Mouse (Mus musculus): ENCODE measurements around the gene Ppp1r8.

Ppp1r8 gene

GRCm38 (mm10) chr4:132842970-132843704 is at the start of gene Ppp1r8:
Gene Ppp1r8 (minus strand): TSS chr4:132843169.
- DNase-seq (ENCODE audit: low spot score): peak; percentile 88

DNA sequence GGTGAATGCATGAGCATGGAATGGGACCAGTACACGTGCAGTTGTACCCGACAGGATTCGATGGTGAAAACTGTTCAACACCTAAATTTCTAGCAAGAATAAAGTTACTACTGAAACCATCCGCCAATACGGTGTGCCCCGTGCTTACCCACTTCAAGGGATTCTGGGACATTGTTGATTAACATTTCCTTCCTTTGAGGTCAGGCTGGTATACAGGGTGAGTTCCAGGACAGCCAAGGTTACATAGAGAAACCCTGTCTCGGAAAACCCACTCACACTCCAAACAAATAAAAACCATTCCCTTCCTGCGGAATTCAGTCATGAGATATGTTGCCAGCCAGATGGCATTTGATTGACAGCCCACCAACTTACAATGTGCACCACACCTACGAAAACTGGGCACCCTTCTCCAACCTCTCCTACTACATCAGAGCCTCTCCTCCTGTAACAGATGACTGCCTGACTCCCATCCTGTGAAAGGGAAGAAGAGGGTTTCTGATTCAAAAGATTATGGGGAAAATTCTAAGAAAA is 41.9 kb upstream of the Ppp1r8 start:
- DNase-seq (ENCODE audit: low spot score): no peak

DNA sequence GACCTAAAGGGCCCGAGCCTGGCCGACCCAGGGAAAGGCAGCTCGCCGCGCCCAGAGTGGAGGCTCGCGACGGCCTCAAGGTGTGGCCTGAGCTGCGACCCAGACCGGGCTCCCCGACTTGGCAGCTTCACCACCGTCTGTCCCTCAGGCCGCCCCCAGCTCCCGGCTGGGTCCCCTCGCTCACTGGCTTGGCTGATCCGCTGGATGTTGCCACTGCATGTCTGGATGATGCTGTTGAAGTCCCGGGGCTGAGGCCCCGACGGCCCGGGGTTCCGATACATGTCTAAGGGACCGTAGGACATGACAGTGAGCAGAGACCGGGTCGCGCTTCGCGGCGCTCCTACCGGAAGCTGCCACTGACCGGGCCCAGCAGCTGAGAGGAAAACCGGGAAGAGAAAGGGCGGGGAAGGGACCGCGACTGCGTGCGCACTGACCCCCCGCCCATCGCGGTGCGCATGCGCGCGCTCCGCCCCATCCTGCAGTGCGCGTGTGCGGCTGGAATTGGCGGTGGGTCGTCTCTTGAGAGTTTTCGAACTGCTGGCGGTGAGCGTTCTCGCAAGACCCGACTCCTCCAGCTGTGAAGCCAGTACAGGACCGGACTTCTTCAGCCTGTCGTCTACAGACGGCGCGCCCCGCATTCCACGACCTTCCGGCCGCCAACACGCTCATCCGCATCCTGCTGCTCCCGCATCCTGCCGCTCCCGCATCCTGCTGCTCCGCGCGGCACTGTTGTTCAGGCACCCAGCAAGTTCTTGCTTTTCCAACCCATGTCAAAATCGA is 41.3 kb upstream of the Ppp1r8 start, which contains the start of gene Stx12:
Gene Stx12 (minus strand): TSS at position 446 of the 780 bp plus-strand sequence.
- DNase-seq (ENCODE audit: low spot score): peak; percentile 91

GRCm38 (mm10) chr4:132883561-132884063 is 40.6 kb upstream of the Ppp1r8 start:
- DNase-seq (ENCODE audit: low spot score): no peak

DNA sequence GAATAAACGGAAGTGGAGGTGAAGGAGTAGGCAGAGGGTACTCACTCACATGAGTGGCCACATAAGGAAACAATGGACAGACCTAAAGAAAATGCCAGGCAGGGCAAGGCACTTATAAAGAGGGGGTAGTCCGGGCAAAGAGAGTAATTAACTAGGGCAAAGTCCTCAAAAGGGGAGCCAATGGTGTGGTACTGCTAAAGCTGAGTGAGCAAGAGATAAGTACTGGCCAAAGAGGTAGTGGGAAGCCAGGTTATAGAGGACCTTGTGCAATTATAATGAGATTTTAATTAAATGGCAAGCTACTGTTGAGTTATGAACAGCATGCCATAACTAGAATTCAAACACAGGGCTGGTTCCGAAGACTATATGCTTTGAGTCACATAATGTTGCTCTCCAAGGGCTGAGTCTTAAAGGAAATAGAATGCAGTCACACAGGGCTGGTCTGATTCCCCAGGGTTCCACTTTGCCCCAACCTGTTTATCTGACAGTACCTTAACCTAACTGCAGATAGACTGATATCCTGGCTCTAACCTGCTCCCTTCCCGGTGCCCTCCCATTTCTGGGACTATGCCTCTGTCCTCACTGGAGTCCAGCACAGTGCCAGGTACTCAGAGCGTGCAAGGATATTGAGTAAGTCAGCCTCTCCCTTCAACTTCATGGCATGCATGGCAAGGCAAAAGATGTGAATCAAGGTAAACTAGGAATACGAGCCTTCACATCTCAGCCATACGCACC is 31.6 kb upstream of the Ppp1r8 start:
- DNase-seq (ENCODE audit: low spot score): no peak

DNA sequence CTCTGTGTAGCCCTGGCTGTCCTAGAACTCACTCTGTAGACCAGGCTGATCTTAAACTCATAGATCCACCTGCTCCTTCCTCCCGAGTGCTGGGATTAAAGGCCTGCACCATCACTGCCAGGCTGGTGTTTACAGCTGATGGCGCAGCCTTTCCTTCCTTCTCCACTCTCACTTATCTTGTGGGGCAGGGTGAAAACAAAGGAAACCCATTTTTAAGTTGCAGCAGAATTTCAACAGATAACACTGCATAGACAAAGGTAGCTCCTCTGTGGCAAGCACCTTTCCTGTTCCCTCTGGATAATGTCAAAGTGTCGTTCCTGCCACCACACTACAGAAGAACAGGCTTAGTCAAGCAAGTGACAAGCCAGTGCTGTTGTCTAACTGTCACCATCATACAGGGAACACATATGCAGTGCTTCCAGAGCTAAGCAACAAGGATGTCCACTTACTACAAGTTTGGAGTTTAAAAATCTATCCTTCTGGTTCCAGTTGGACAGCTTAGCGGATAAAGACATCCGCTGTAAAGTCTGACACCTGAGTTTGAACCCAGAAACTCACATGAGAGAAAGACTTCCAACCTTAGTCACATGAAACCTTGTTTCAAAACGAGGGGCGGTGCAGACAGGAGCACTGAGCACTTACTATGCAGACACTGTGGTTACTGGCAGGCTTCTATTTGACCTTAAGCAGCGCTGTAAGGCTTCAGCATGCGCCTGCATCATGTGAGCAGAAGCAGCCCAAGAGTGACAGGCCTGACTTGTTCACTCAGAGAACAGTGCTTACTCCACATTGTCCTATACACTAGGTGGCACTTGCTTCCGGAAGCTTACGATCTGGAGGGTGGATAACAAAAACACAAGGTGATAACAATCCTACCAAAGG is 30.8 kb upstream of the Ppp1r8 start:
- no peak for DNase-seq (ENCODE audit: low spot score)

DNA sequence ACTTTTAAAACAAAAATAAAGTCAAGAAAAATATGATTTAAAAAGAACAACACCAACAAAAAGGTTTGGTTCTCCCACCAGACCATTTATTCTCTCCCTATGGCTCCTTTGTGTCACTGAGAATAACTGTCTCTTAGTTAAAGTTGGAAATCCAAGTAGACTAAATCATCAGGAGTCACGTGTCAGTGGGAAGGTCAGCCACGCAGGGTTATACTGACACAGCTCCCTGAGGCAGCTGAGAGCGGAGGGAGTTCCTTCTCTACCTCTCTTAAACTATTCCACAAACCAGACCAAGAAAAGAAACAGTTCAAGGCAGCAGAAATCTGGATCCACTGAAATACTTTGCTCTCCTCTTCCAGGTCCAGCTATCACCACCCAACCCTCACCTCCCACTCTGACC is 28.1 kb upstream of the Ppp1r8 start:
- no peak for DNase-seq (ENCODE audit: low spot score)

GRCm38 (mm10) chr4:132864856-132865255 is 21.9 kb upstream of the Ppp1r8 start:
- DNase-seq (ENCODE audit: low spot score): no peak

DNA sequence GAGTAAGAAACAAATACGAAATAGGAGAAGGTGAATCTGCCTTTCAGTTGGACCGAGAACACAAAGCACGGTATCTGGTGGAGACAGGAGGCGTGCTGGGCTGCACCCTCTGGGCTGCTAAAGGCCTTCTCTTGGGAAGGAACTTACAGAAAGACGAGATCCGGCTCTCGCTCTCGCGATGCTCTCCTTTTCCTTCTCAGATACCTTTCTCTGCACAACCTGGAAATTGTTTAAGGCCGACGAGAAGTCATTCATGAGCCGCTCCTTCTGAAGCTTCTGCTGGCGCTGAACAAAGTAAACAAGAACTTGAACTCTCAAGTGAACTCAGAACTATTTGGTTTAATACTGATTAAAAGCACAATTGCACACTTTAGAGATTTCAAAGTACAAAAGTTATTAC is 20.0 kb upstream of the Ppp1r8 start:
- DNase-seq (ENCODE audit: low spot score): no peak

GRCm38 (mm10) chr4:132860880-132861279 is 17.9 kb upstream of the Ppp1r8 start:
- no peak for DNase-seq (ENCODE audit: low spot score)

- no peak for DNase-seq (ENCODE audit: low spot score)
These were observed 719 bp upstream of the Ppp1r8 start for GRCm38 (mm10) chr4:132843705-132844071.

GRCm38 (mm10) chr4:132842281-132842906 is 575 bp downstream of the Ppp1r8 start:
- DNase-seq (ENCODE audit: low spot score): peak; percentile 18

DNA sequence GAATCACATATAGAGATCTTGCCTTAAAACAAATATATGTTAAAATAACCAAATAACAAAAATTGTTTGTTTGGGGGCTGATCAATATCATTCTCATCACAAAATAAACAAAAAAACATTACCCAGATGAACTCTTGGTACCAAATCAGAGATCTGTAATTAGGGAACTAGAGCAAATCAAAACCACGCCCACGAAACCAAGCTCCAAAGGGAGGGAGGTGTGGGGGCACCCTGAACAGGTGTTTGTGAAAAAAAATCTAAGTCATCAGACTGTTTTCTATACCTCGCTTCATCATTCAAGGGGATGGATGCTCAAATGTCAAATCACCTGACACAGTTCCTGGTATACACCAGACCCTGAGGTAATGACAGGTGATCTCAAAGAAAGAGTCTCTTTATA is 1.5 kb downstream of the Ppp1r8 start:
- no peak for DNase-seq (ENCODE audit: low spot score)

DNA sequence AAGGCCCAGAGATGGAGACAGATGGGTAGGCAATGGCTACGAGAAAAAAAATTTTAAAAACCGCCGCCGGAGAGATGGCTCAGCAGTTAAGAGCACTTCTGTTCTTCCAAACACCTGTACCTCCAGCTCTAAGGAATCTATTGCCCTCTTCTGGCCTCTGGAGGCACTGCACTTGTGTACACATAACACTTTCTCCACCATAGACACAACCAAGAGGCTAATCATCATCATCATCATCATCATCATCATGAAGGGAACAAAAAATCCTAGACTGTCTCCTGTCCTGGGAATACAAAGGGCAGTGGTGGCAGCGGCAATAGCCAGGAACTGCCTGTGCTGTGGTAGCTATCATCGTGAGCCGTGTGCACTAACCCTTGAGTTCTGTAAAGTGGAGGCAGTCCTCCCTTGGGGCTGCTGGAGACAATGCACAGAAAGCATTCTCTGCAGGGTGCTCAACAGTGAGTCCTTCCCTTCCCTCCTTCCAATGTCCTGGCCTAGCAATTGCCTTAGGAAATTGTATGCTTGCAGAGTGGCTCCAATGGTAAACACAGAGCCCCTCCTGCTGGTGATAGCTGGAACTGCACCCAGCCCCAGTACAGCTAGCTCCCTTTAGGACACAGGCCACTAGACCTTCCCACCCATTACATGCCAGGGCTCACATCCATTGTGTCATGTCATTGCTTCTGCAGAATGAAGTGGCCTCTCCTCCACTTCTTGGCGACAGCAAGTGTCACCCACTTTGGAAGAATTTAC is 19.2 kb downstream of the Ppp1r8 start:
- DNase-seq (ENCODE audit: low spot score): peak; percentile 69

GRCm38 (mm10) chr4:132818442-132818841 is 24.5 kb downstream of the Ppp1r8 start:
- no peak for DNase-seq (ENCODE audit: low spot score)

- no peak for DNase-seq (ENCODE audit: low spot score)
These were observed 26.1 kb downstream of the Ppp1r8 start for GRCm38 (mm10) chr4:132816855-132817254.

GRCm38 (mm10) chr4:132816404-132816803 is 26.6 kb downstream of the Ppp1r8 start:
- DNase-seq (ENCODE audit: low spot score): no peak

DNA sequence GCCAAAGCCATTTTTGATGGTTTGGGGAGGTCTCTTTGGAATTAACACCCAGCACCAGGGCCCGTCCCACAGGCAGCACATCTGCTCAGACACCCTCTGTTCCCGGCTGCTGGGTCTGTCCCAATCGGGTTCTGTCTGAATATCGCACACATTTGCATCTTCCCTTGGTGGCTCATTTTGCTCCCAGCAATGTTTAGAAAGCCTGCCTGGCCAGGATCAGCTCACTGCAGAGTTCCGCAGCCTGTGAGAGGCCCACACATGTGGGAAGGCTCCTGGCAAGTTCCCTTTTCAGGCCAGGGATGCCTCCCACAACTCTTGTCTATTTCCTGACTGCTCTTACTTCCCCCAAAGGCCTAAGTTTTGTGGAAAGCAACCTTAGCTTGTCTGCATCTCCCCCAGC is 33.3 kb downstream of the Ppp1r8 start:
- no peak for DNase-seq (ENCODE audit: low spot score)

DNA sequence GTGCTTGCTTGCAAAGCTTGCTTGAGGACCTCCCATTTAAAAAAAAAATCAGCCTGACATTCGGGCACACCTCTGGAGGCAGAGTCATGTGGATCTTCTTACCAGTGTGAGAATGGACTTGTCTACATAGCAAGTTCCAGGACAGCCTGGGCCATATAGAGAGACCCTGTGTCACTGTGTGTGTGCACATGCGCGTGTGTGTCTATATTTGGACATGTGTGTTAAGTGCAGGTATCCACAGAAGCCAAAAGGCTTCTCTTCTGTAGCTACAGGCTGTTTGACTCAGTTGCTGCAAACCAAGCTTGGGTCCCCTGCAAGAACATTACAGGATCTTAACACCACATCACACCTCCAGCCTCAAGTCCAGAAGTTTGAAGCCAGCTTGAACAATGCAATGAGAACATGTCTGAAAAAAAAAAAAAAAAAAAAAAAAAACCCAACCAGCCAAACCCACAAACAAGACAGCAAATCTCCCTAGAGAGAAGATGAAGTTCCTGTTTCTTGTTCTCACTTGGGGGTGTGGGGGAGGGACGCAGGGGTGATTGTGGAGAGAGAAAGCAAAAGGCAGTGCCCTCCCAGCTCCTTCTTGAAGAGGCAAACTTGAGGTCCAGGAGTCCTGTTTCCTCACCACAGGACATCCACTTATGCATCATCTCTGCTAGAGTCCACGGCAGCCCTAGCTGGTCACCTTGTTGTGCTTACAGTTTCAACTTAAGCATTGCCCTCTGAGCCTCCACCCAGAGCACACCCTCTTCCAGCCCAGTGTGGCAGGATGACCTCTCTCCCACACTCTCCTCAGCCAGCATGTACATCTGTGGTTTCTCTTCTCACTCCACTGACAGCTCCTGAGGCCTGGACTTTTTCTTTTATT is 35.0 kb downstream of the Ppp1r8 start:
- no peak for DNase-seq (ENCODE audit: low spot score)

All from ovary, postnatal 36 days (tissue).